Mouse (Mus musculus) MEL (cell line): ENCODE data around the gene Arhgap6. TPM values are rescaled to one million over a fixed set of nuclear protein-coding genes. Genes with fewer than 3 reads are reported as not detected.
A peak's percentile ranks its signal among the peaks of the same experiment; 100 is the strongest.

Experiments
- DNase-seq: peaks from one replicate; pipeline ENCODE4 v3.0.0; 2011; ENCODE audit warnings: low read depth, low spot score
- H3K27ac ChIP-seq: 2 replicates; pipeline ENCODE4 v1.5.1; 2012; ENCODE audit warnings: low read depth, mild to moderate bottlenecking, control low read depth, low read length, moderate library complexity; ENCODE audit not compliant: control insufficient read depth
- H3K27me3 ChIP-seq, 2 experiments: fragments of 150-350 bp in 1 of 2; sonication (generic) in 1 of 2; 2 replicates each; pipeline ENCODE4 v1.6.1; 2012; ENCODE audit warnings: low read length in 2 of 2, mild to moderate bottlenecking in 2 of 2, improper control_type of control experiment in 1 of 2, moderate library complexity in 1 of 2; ENCODE audit not compliant: insufficient read depth in 2 of 2, control insufficient read depth in 1 of 2
- H3K36me3 ChIP-seq, 2 experiments: 2 replicates each; pipeline ENCODE4 v1.6.1; 2012 to 2014; ENCODE audit warnings: low read length in 2 of 2, improper control_type of control experiment in 1 of 2, inconsistent platforms in 1 of 2, mild to moderate bottlenecking in 1 of 2; ENCODE audit not compliant: insufficient read depth in 2 of 2, control insufficient read depth in 1 of 2
- H3K4me1 ChIP-seq, 2 experiments: fragments of 150-350 bp in 1 of 2; sonication (generic) in 1 of 2; 2 replicates each; pipeline ENCODE4 v1.6.1; 2012; ENCODE audit warnings: low read length in 2 of 2, improper control_type of control experiment in 1 of 2, mild to moderate bottlenecking in 1 of 2; ENCODE audit not compliant: insufficient read depth in 2 of 2, control insufficient read depth in 1 of 2
- H3K4me3 ChIP-seq, 2 experiments: fragments of 150-350 bp in 1 of 2; sonication (generic) in 1 of 2; 2 replicates each; pipeline ENCODE4 v1.5.1; 2012; ENCODE audit warnings: low read depth in 2 of 2, low read length in 2 of 2, mild to moderate bottlenecking in 2 of 2, moderate library complexity in 2 of 2, control low read depth in 1 of 2, improper control_type of control experiment in 1 of 2; ENCODE audit not compliant: control insufficient read depth in 1 of 2, insufficient read depth in 1 of 2
- H3K79me2 ChIP-seq: 2 replicates; pipeline ENCODE4 v1.6.1; 2012; ENCODE audit warnings: mild to moderate bottlenecking, low read length, moderate library complexity; ENCODE audit not compliant: control insufficient read depth, poor library complexity, insufficient read depth
- H3K9ac ChIP-seq: 2 replicates; pipeline ENCODE4 v1.6.1; 2012; ENCODE audit warnings: low read depth, mild to moderate bottlenecking, control low read depth, low read length, moderate library complexity; ENCODE audit not compliant: control insufficient read depth, poor library complexity, severe bottlenecking
- H3K9me3 ChIP-seq: fragments of 150-350 bp; sonication (generic); replicated peaks from 2 replicates; pipeline ENCODE4 v1.6.1; 2012; ENCODE audit warnings: mild to moderate bottlenecking, low read length, improper control_type of control experiment, moderate library complexity; ENCODE audit not compliant: insufficient read depth
- BHLHE40 ChIP-seq: IDR thresholded peaks from 2 replicates; pipeline ENCODE4 v1.6.1; 2012; ENCODE audit warnings: low read depth, mild to moderate bottlenecking, inconsistent platforms, low read length, improper control_type of control experiment, borderline replicate concordance
- CHD1 ChIP-seq: IDR thresholded peaks from 2 replicates; pipeline ENCODE4 v1.6.1; 2012; ENCODE audit warnings: low read depth, mild to moderate bottlenecking, inconsistent platforms, low read length, improper control_type of control experiment
- CTCF ChIP-seq, 3 experiments: IDR thresholded peaks in 2 of 3; conservative IDR thresholded peaks in 1 of 3; 2 replicates each; pipeline ENCODE4 v1.5.1; 2011 to 2012; ENCODE audit warnings: low read length in 3 of 3, low read depth in 2 of 3, mild to moderate bottlenecking in 2 of 3, improper control_type of control experiment in 1 of 3, inconsistent platforms in 1 of 3, mixed read lengths in 1 of 3, moderate library complexity in 1 of 3; ENCODE audit not compliant: control insufficient read depth in 1 of 3, insufficient read depth in 1 of 3, poor library complexity in 1 of 3, severe bottlenecking in 1 of 3
- EP300 ChIP-seq, 2 experiments: IDR thresholded peaks; 2 replicates each; pipeline ENCODE4 v1.6.1; 2011; ENCODE audit warnings: improper control_type of control experiment in 2 of 2, low read length in 2 of 2, low read depth in 1 of 2, mild to moderate bottlenecking in 1 of 2
- HCFC1 ChIP-seq: IDR thresholded peaks from 2 replicates; pipeline ENCODE4 v1.6.1; 2012; ENCODE audit warnings: low read depth, mild to moderate bottlenecking, inconsistent platforms, low read length, improper control_type of control experiment, moderate library complexity
- JUND ChIP-seq: IDR thresholded peaks from 2 replicates; pipeline ENCODE4 v1.6.1; 2011; ENCODE audit warnings: low read depth, mild to moderate bottlenecking, improper control_type of control experiment, low read length
- MAZ ChIP-seq: IDR thresholded peaks from 2 replicates; pipeline ENCODE4 v1.6.1; 2012; ENCODE audit warnings: low read depth, mild to moderate bottlenecking, inconsistent platforms, low read length, improper control_type of control experiment
- MEF2A ChIP-seq: IDR thresholded peaks from 2 replicates; pipeline ENCODE4 v1.6.1; 2014; ENCODE audit warnings: low read depth, mild to moderate bottlenecking, inconsistent platforms, low read length, improper control_type of control experiment; ENCODE audit not compliant: poor library complexity, insufficient replicate concordance, severe bottlenecking; ENCODE audit errors: extremely low read depth
- MYC ChIP-seq: IDR thresholded peaks from 2 replicates; pipeline ENCODE4 v1.6.1; 2011; ENCODE audit warnings: low read depth, mild to moderate bottlenecking, low read length, improper control_type of control experiment, moderate library complexity
- POLR2A ChIP-seq, 2 experiments: IDR thresholded peaks; 2 replicates each; pipeline ENCODE4 v1.6.1; 2011 to 2012; ENCODE audit warnings: low read length in 2 of 2, mild to moderate bottlenecking in 2 of 2, control low read depth in 1 of 2, improper control_type of control experiment in 1 of 2, low read depth in 1 of 2, moderate library complexity in 1 of 2; ENCODE audit not compliant: control insufficient read depth in 1 of 2, insufficient read depth in 1 of 2, poor library complexity in 1 of 2
- POLR2AphosphoS5 ChIP-seq: IDR thresholded peaks from 2 replicates; pipeline ENCODE4 v1.6.1; 2012; ENCODE audit warnings: low read depth, borderline replicate concordance, mild to moderate bottlenecking, inconsistent platforms, low read length, moderate library complexity, mixed read lengths
- RCOR1 ChIP-seq: IDR thresholded peaks from 2 replicates; pipeline ENCODE4 v1.6.1; 2012; ENCODE audit warnings: low read depth, mild to moderate bottlenecking, inconsistent platforms, low read length, improper control_type of control experiment
- TAL1 ChIP-seq: IDR thresholded peaks from 2 replicates; pipeline ENCODE4 v1.6.1; 2012; ENCODE audit warnings: mild to moderate bottlenecking, inconsistent platforms, low read length, moderate library complexity, mixed read lengths
- TBP ChIP-seq: IDR thresholded peaks from 2 replicates; pipeline ENCODE4 v1.8.0; 2011; ENCODE audit warnings: low read depth, low read length, improper control_type of control experiment
- UBTF ChIP-seq: IDR thresholded peaks from 2 replicates; pipeline ENCODE4 v1.6.1; 2012; ENCODE audit warnings: low read depth, mild to moderate bottlenecking, inconsistent platforms, low read length, improper control_type of control experiment, moderate library complexity, borderline replicate concordance; ENCODE audit not compliant: insufficient read depth
- USF1 ChIP-seq: IDR thresholded peaks from 2 replicates; pipeline ENCODE4 v1.6.1; 2014; ENCODE audit warnings: low read depth, mild to moderate bottlenecking, inconsistent platforms, low read length, improper control_type of control experiment, moderate library complexity
- ZKSCAN1 ChIP-seq: IDR thresholded peaks from 2 replicates; pipeline ENCODE4 v1.6.1; 2012; ENCODE audit warnings: low read depth, mild to moderate bottlenecking, inconsistent platforms, low read length, improper control_type of control experiment, moderate library complexity
- polyA plus RNA-seq, 2 experiments: library from polyadenylated mRNA; stranded (reverse) in 1 of 2; unstranded in 1 of 2; fragments of >175 nt in 1 of 2; fragments of >200 nt in 1 of 2; gene quantifications; 2 replicates each; pipeline versions ENCODE4 v1.2.1 to v1.2.4; 2012; ENCODE audit warnings: low replicate concordance in 2 of 2, low read depth in 1 of 2; ENCODE audit not compliant: insufficient read length in 2 of 2, insufficient read depth in 1 of 2, missing spikeins in 1 of 2
- total RNA-seq: library from RNA; depleted of rRNA; stranded (reverse); fragments of 300-350 nt; gene quantifications from 2 replicates; pipeline ENCODE4 v1.2.3, GENCODE M21; 2012

Arhgap6 gene
- total and polyA plus RNA-seq, 3 experiments, result 4.4 to 21.7 TPM; not detected in 1

GRCm38 (mm10) chrX:168943217-168943616 is 148.3 kb downstream of the Arhgap6 start:
- H3K9me3 ChIP-seq, result no peaks in the 10 kb centered on the region
- no peak overlapping the region for H3K27ac ChIP-seq
- H3K4me1 ChIP-seq, result no peaks in the 10 kb centered on the region
- no peaks in the 10 kb centered on the region; a peak in 1 of 4 replicates for H3K27me3 ChIP-seq
- no peak overlapping the region for H3K9ac ChIP-seq
- no peaks in the 10 kb centered on the region for H3K36me3 ChIP-seq
- H3K4me3 ChIP-seq, result no peak overlapping the region
- TF ChIP-seq RCOR1 (no peak), UBTF (no peak), CTCF (IDR thresholded peaks at IDR 0.05 in 2 of 3, conservative IDR thresholded peaks at IDR 0.05 in 1 of 3; ENCODE audit: control insufficient read depth in 1 of 3, insufficient read depth in 1 of 3, low read depth in 2 of 3, low read length in 3 of 3, poor library complexity in 1 of 3, severe bottlenecking in 1 of 3) (no peak), USF1 (no peak), EP300 (IDR thresholded peaks at IDR 0.05; ENCODE audit: low read depth in 1 of 2, low read length in 2 of 2) (no peak), POLR2A (IDR thresholded peaks at IDR 0.05; ENCODE audit: control insufficient read depth in 1 of 2, insufficient read depth in 1 of 2, low read depth in 1 of 2, low read length in 2 of 2, poor library complexity in 1 of 2) (no peak), JUND (no peak), TAL1 (no peak), MEF2A (no peak), MAZ (no peak), BHLHE40 (no peak)
- H3K79me2 ChIP-seq, result no peaks in the 10 kb centered on the region
- peak; percentile 28 for DNase-seq

GRCm38 (mm10) chrX:168975444-168975843 is 180.5 kb downstream of the Arhgap6 start:
- no peak for DNase-seq
- Histone ChIP-seq H3K36me3 (no peaks in the 10 kb centered on the region), H3K4me1 (no peaks in the 10 kb centered on the region), H3K9me3 (no peaks in the 10 kb centered on the region), H3K9ac (no peak overlapping the region), H3K27ac (no peak overlapping the region), H3K79me2 (no peaks in the 10 kb centered on the region), H3K4me3 (no peak overlapping the region), H3K27me3 (no peaks in the 10 kb centered on the region)
- TF ChIP-seq MYC, result no peak
- TF ChIP-seq POLR2AphosphoS5, result no peak
- TF ChIP-seq RCOR1, result no peak

GRCm38 (mm10) chrX:168977776-168978175 is 182.9 kb downstream of the Arhgap6 start:
- DNase-seq, result no peak

More at GRCm38 (mm10) chrX:168977776-168978175, 182.9 kb downstream of the Arhgap6 start:
- Histone ChIP-seq H3K9me3 (no peaks in the 10 kb centered on the region), H3K27ac (no peak overlapping the region), H3K36me3 (no peaks in the 10 kb centered on the region), H3K27me3 (no peaks in the 10 kb centered on the region), H3K4me3 (no peak overlapping the region), H3K4me1 (no peaks in the 10 kb centered on the region), H3K9ac (no peak overlapping the region), H3K79me2 (no peaks in the 10 kb centered on the region)
- TF ChIP-seq CHD1 (no peak), ZKSCAN1 (no peak), TBP (no peak), HCFC1 (no peak)
